Mouse (Mus musculus) hindbrain, postnatal 0 days (tissue): ENCODE measurements around the gene Xcr1. TPM values are rescaled to one million over a fixed set of nuclear protein-coding genes. Genes with fewer than 3 reads are reported as not detected.

Experiments
- ATAC-seq: fragments of 200-750 bp; cut with Nextera tagmentation; 2 replicates; pipeline ENCODE4 v1.8.0; 2017; ENCODE audit warnings: mild to moderate bottlenecking, moderate TSS enrichment, moderate library complexity
- DNase-seq: peaks from one replicate; pipeline ENCODE4 v3.0.0-alpha.2; 2015; ENCODE audit warnings: low spot score
- H3K27ac ChIP-seq: fragments of 300-500 bp; sonication (generic); 2 replicates; pipeline ENCODE4 v1.5.1; 2014; ENCODE audit warnings: mild to moderate bottlenecking
- H3K27me3 ChIP-seq: fragments of 300-500 bp; sonication (generic); 2 replicates; pipeline ENCODE4 v1.6.1; 2014; ENCODE audit warnings: low read length, mixed read lengths; ENCODE audit not compliant: insufficient read depth
- H3K36me3 ChIP-seq: fragments of 300-500 bp; sonication (generic); 2 replicates; pipeline ENCODE4 v1.6.1; 2014; ENCODE audit warnings: low read length, mixed read lengths; ENCODE audit not compliant: insufficient read depth
- H3K4me1 ChIP-seq: fragments of 300-500 bp; sonication (generic); 2 replicates; pipeline ENCODE4 v1.6.1; 2014; ENCODE audit warnings: antibody characterized with exemption, low read length, mixed read lengths; ENCODE audit not compliant: insufficient read depth
- H3K4me2 ChIP-seq: fragments of 300-500 bp; sonication (generic); 2 replicates; pipeline ENCODE4 v1.6.1; 2014; ENCODE audit warnings: low read depth, mild to moderate bottlenecking, low read length, moderate library complexity, mixed read lengths
- H3K4me3 ChIP-seq: fragments of 300-500 bp; sonication (generic); 2 replicates; pipeline ENCODE4 v1.5.1; 2014; ENCODE audit warnings: low read length
- H3K9ac ChIP-seq: fragments of 300-500 bp; sonication (generic); replicated peaks from 2 replicates; pipeline ENCODE4 v1.6.1; 2014; ENCODE audit warnings: mild to moderate bottlenecking, low read length, moderate library complexity, mixed read lengths
- H3K9me3 ChIP-seq: fragments of 300-500 bp; sonication (generic); 2 replicates; pipeline ENCODE4 v1.6.1; 2016; ENCODE audit warnings: low read length, mixed read lengths
- CTCF ChIP-seq: IDR thresholded peaks from 2 replicates; pipeline ENCODE4 v1.5.1; 2016; ENCODE audit warnings: antibody characterized with exemption, control low read depth, low read depth
- WGBS: fragments of 180-500 bp; shearing (Covaris S2); extraction: QIAGEN DNeasy Blood & Tissue Kit; methylation state at CpG from one replicate; pipeline ENCODE4 v1.1.7; 2014; 5-methylcytosine and 5-hydroxymethylcytosine counted together
- polyA plus RNA-seq: library from polyadenylated mRNA; unstranded; fragments of >200 nt; fragmentation: Nextera tagmentation; extraction: Ambion mirVana; gene quantifications from 2 replicates; pipeline ENCODE4 v1.2.1, GENCODE M21; 2015
- total RNA-seq: library from RNA; depleted of rRNA; stranded (reverse); fragments of >200 nt; gene quantifications from 2 replicates; pipeline ENCODE4 v1.2.3, GENCODE M21; 2014; rRNA removed

The Xcr1 gene
- total and polyA plus RNA-seq, 2 experiments from 2014 or later = 0.10 TPM; not detected in 1

DNA sequence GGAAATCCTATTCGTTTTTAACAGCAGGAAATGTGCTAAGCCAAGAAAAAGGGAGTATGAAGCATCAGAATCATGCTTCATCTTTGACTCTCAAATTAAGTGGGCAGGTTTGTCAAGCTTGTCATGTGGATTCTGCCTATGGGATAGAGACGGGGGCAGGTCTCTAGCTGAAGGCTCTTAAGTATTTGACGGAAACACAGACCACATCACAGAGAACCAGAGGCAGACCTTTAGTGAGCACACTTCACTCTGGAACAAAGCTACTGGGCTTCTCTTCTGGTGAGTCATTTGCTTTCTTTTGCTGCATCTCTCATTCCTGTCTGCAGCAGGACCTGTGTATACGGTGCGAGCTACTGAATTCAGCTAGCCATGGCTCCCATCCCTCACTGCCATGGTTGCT, 55.6 kb downstream of the Xcr1 start, which contains the start of gene Cxcr6:
Gene Cxcr6, plus strand, starts transcription at position 209 of the 400 bp plus-strand sequence.
- no peaks in the 10 kb centered on the region for H3K27me3 ChIP-seq
- 90% methylated on average over 5 of the region's 5 CpGs for WGBS
- no peak within 1 kb of the TSS for H3K27ac ChIP-seq
- H3K36me3 ChIP-seq = peaks cover 3% of the 10 kb centered on the region; the same call in 1 of the 2 replicates
- H3K9me3 ChIP-seq = no peaks in the 10 kb centered on the region
- DNase-seq (no peak), ATAC-seq (no peak)
- TF ChIP-seq CTCF = no peak
- no peak within 1 kb of the TSS for H3K9ac ChIP-seq
- H3K4me1 ChIP-seq = no peaks in the 10 kb centered on the region
- no peak within 1 kb of the TSS for H3K4me3 ChIP-seq
- no peak within 1 kb of the TSS for H3K4me2 ChIP-seq

DNA sequence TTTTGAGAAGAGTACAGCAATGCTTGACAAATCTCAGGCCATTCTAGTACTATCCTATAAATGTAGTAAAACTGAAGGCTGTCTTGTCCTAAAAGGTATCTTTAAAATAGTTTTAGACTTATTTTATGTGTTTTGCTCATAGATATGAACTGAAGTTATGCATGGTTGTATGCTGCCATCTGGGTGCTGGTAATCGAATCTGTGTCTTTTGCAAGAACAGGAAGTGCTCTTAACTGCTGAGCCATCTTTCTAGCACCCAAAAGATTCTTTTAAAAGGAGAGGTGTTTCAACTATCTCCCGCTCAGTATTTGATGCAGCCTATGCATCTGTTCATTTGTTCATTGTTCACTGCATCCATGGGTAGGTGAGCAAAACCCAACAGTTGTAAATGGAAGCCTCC, 56.6 kb downstream of the Xcr1 start:
- TF ChIP-seq CTCF = no peak
- peaks cover 11% of the 10 kb centered on the region; the same call in 1 of the 2 replicates for H3K36me3 ChIP-seq
- H3K4me3 ChIP-seq = no peak overlapping the region
- no peak overlapping the region for H3K27ac ChIP-seq
- H3K9me3 ChIP-seq = no peaks in the 10 kb centered on the region
- no peak overlapping the region for H3K4me2 ChIP-seq
- no peaks in the 10 kb centered on the region for H3K27me3 ChIP-seq
- no peak overlapping the region for H3K9ac ChIP-seq
- no peak for DNase-seq
- ATAC-seq = no peak
- no peaks in the 10 kb centered on the region for H3K4me1 ChIP-seq
- 90% methylated on average over 2 of the region's 2 CpGs for WGBS

DNA sequence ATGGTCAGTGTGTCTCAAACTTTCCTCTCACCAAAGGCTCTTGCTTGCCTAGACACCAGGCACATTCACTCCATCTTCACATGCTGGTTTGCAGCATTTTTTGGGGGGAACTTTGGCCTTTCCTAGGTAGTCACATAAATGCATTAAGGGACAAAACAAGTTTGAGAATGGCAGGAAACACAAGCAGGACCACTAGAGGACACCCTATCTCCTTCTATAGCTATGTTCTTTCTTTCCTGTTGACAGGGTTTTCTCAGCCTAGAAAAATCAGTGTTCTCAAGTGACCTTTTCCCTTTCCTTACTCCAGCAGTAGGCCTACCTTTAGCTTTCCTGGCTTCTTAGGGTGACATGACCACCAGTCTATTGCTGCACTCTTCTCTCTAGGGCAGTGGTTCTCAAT, 58.9 kb downstream of the Xcr1 start:
- Histone ChIP-seq H3K36me3 (peaks cover 11% of the 10 kb centered on the region; the same call in 1 of the 2 replicates), H3K27me3 (no peaks in the 10 kb centered on the region), H3K9me3 (no peaks in the 10 kb centered on the region), H3K9ac (no peak overlapping the region), H3K4me3 (no peak overlapping the region), H3K4me2 (no peak overlapping the region), H3K27ac (no peak overlapping the region), H3K4me1 (no peaks in the 10 kb centered on the region)
- TF ChIP-seq CTCF = no peak
- DNase-seq = no peak
- ATAC-seq = no peak

DNA sequence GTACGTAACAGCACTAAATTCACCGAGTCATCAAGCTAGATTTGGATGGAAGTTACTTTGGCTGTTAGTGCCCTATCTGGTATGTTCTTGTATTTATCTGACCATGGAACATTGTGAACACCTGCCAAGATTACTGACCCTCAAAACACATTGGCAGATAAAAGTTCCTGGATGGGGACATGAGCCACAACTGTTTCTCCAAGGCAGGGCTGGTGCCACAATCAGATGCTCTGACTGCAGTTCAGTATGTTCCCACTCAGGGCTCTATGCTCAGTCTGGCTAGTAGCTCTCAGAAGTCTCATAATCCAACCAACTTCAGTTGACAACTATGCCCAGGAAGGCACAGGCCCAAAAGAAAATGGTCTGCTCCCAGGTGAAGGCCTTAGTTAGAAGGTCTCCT, 59.4 kb downstream of the Xcr1 start:
- Histone ChIP-seq H3K9ac (no peak overlapping the region), H3K4me1 (no peaks in the 10 kb centered on the region), H3K27me3 (no peaks in the 10 kb centered on the region), H3K27ac (no peak overlapping the region), H3K4me3 (no peak overlapping the region), H3K9me3 (no peaks in the 10 kb centered on the region), H3K36me3 (peaks cover 11% of the 10 kb centered on the region; the same call in 1 of the 2 replicates), H3K4me2 (no peak overlapping the region)
- ATAC-seq (no peak), DNase-seq (no peak)
- TF ChIP-seq CTCF = no peak
- 93% methylated on average over 2 of the region's 2 CpGs for WGBS

Other genes starting within 250 kb of the Xcr1 start
- gene Slc6a20b, start 229.5 kb downstream of the Xcr1 start, total RNA-seq = 0.14 and 0.68 TPM in 2 replicates
- 0.44 and 0.45 TPM in 2 replicates for gene Slc6a20b, start 229.5 kb downstream of the Xcr1 start, polyA plus RNA-seq
- gene Ccr9, start 183.6 kb downstream of the Xcr1 start, total RNA-seq = 0.10 and 0.90 TPM in 2 replicates
- gene Ccr9, start 183.6 kb downstream of the Xcr1 start, polyA plus RNA-seq = 0.35 and 0.55 TPM in 2 replicates
- gene Slc6a20a, start 183.1 kb downstream of the Xcr1 start, total RNA-seq = 38.3 and 60.8 TPM in 2 replicates
- 38.2 and 38.6 TPM in 2 replicates for gene Slc6a20a, start 183.1 kb downstream of the Xcr1 start, polyA plus RNA-seq
- 18.6 and 21.4 TPM in 2 replicates for gene Lztfl1, start 144.3 kb downstream of the Xcr1 start, total RNA-seq
- gene Lztfl1, start 144.3 kb downstream of the Xcr1 start, polyA plus RNA-seq = 43.3 and 49.0 TPM in 2 replicates
- not detected in 2 replicates for gene Cxcr6, start 55.6 kb downstream of the Xcr1 start, total RNA-seq
- 0.18 TPM in 1 of 2 replicates, not detected in the other for gene Cxcr6, start 55.6 kb downstream of the Xcr1 start, polyA plus RNA-seq
- gene Fyco1, start 10.1 kb downstream of the Xcr1 start, total RNA-seq = 10.1 and 11.9 TPM in 2 replicates
- gene Fyco1, start 10.1 kb downstream of the Xcr1 start, polyA plus RNA-seq = 8.2 and 8.6 TPM in 2 replicates
- gene Ccr1, start 106.7 kb upstream of the Xcr1 start, total RNA-seq = 0.21 and 0.86 TPM in 2 replicates
- gene Ccr1, start 106.7 kb upstream of the Xcr1 start, polyA plus RNA-seq = 0.63 and 0.66 TPM in 2 replicates
- not detected in 2 replicates for gene Ccr1l1, start 116.4 kb upstream of the Xcr1 start, total RNA-seq
- not detected in 2 replicates for gene Ccr1l1, start 116.4 kb upstream of the Xcr1 start, polyA plus RNA-seq
- not detected in 2 replicates for gene Ccr3, start 159.9 kb upstream of the Xcr1 start, total RNA-seq
- not detected in 2 replicates for gene Ccr3, start 159.9 kb upstream of the Xcr1 start, polyA plus RNA-seq
- gene Ccr2, start 239.9 kb upstream of the Xcr1 start, total RNA-seq = not detected in 2 replicates
- gene Ccr2, start 239.9 kb upstream of the Xcr1 start, polyA plus RNA-seq = 0.08 and 0.09 TPM in 2 replicates